Mouse (Mus musculus): ENCODE data around the gene D630003M21Rik. TPM values are rescaled to one million over a fixed set of nuclear protein-coding genes. Genes with fewer than 3 reads are reported as not detected.
A peak's percentile ranks its signal among the peaks of the same experiment; 100 is the strongest.

D630003M21Rik gene
- polyA plus RNA-seq, 1 experiment: 2.8 TPM

- no peak overlapping the region for H3K27ac ChIP-seq (ENCODE audit: control insufficient read depth, insufficient read depth, low read depth, low read length)
- TF ChIP-seq CTCF (IDR thresholded peaks at IDR 0.05; ENCODE audit: control insufficient read depth, insufficient read depth, insufficient replicate concordance, low read depth, low read length) (no peak), POLR2A (IDR thresholded peaks at IDR 0.05; ENCODE audit: control insufficient read depth, low read depth, low read length) (no peak)
Observed at GRCm38 (mm10) chr2:158175433-158175832, 53.6 kb downstream of the D630003M21Rik start.

GRCm38 (mm10) chr2:158174958-158175357, 54.1 kb downstream of the D630003M21Rik start:
- Histone ChIP-seq H3K27ac (ENCODE audit: control insufficient read depth, insufficient read depth, low read depth, low read length) (no peak overlapping the region), H3K4me1 (ENCODE audit: control insufficient read depth, insufficient read depth, low read length) (peaks cover 9% of the 10 kb centered on the region), H3K36me3 (ENCODE audit: control insufficient read depth, insufficient read depth, low read length) (no peaks in the 10 kb centered on the region), H3K4me3 (ENCODE audit: control insufficient read depth, low read depth, low read length) (no peak overlapping the region), H3K27me3 (ENCODE audit: control insufficient read depth, insufficient read depth, low read length) (no peaks in the 10 kb centered on the region)
- no peak for TF ChIP-seq CTCF (IDR thresholded peaks at IDR 0.05; ENCODE audit: control insufficient read depth, insufficient read depth, insufficient replicate concordance, low read depth, low read length)
- no peak for TF ChIP-seq POLR2A (IDR thresholded peaks at IDR 0.05; ENCODE audit: control insufficient read depth, low read depth, low read length)

More at GRCm38 (mm10) chr2:158175433-158175832, 53.6 kb downstream of the D630003M21Rik start:
- H3K4me1 ChIP-seq (ENCODE audit: control insufficient read depth, insufficient read depth, low read length): peaks cover 9% of the 10 kb centered on the region
- no peaks in the 10 kb centered on the region for H3K36me3 ChIP-seq (ENCODE audit: control insufficient read depth, insufficient read depth, low read length)
- H3K27me3 ChIP-seq (ENCODE audit: control insufficient read depth, insufficient read depth, low read length): no peaks in the 10 kb centered on the region
- H3K4me3 ChIP-seq (ENCODE audit: control insufficient read depth, low read depth, low read length): no peak overlapping the region

- TF ChIP-seq POLR2A (IDR thresholded peaks at IDR 0.05; ENCODE audit: control insufficient read depth, low read depth, low read length) (no peak), CTCF (IDR thresholded peaks at IDR 0.05; ENCODE audit: control insufficient read depth, insufficient read depth, insufficient replicate concordance, low read depth, low read length) (no peak)
- no peak overlapping the region for H3K4me3 ChIP-seq (ENCODE audit: control insufficient read depth, low read depth, low read length)
- H3K27me3 ChIP-seq (ENCODE audit: control insufficient read depth, insufficient read depth, low read length): no peaks in the 10 kb centered on the region
- no peaks in the 10 kb centered on the region for H3K36me3 ChIP-seq (ENCODE audit: control insufficient read depth, insufficient read depth, low read length)
- H3K4me1 ChIP-seq (ENCODE audit: control insufficient read depth, insufficient read depth, low read length): peaks cover 6% of the 10 kb centered on the region
- H3K27ac ChIP-seq (ENCODE audit: control insufficient read depth, insufficient read depth, low read depth, low read length): no peak overlapping the region
Observed at GRCm38 (mm10) chr2:158174438-158174837, 54.6 kb downstream of the D630003M21Rik start.

- Histone ChIP-seq H3K27me3 (ENCODE audit: control insufficient read depth, insufficient read depth, low read length) (no peaks in the 10 kb centered on the region), H3K4me1 (ENCODE audit: control insufficient read depth, insufficient read depth, low read length) (no peaks in the 10 kb centered on the region), H3K4me3 (ENCODE audit: control insufficient read depth, low read depth, low read length) (no peak overlapping the region), H3K27ac (ENCODE audit: control insufficient read depth, insufficient read depth, low read depth, low read length) (no peak overlapping the region), H3K36me3 (ENCODE audit: control insufficient read depth, insufficient read depth, low read length) (no peaks in the 10 kb centered on the region)
- TF ChIP-seq CTCF (IDR thresholded peaks at IDR 0.05; ENCODE audit: control insufficient read depth, insufficient read depth, insufficient replicate concordance, low read depth, low read length): no peak
- no peak for TF ChIP-seq POLR2A (IDR thresholded peaks at IDR 0.05; ENCODE audit: control insufficient read depth, low read depth, low read length)
Observed at GRCm38 (mm10) chr2:158170394-158170793, 58.6 kb downstream of the D630003M21Rik start.

GRCm38 (mm10) chr2:158169771-158170170, 59.3 kb downstream of the D630003M21Rik start:
- no peak for TF ChIP-seq CTCF (IDR thresholded peaks at IDR 0.05; ENCODE audit: control insufficient read depth, insufficient read depth, insufficient replicate concordance, low read depth, low read length)
- TF ChIP-seq POLR2A (IDR thresholded peaks at IDR 0.05; ENCODE audit: control insufficient read depth, low read depth, low read length): no peak
- H3K4me1 ChIP-seq (ENCODE audit: control insufficient read depth, insufficient read depth, low read length): no peaks in the 10 kb centered on the region
- H3K4me3 ChIP-seq (ENCODE audit: control insufficient read depth, low read depth, low read length): no peak overlapping the region
- H3K27me3 ChIP-seq (ENCODE audit: control insufficient read depth, insufficient read depth, low read length): no peaks in the 10 kb centered on the region
- no peaks in the 10 kb centered on the region for H3K36me3 ChIP-seq (ENCODE audit: control insufficient read depth, insufficient read depth, low read length)
- no peak overlapping the region for H3K27ac ChIP-seq (ENCODE audit: control insufficient read depth, insufficient read depth, low read depth, low read length)

GRCm38 (mm10) chr2:158169351-158169750, 59.7 kb downstream of the D630003M21Rik start:
- TF ChIP-seq POLR2A (IDR thresholded peaks at IDR 0.05; ENCODE audit: control insufficient read depth, low read depth, low read length) (no peak), CTCF (IDR thresholded peaks at IDR 0.05; ENCODE audit: control insufficient read depth, insufficient read depth, insufficient replicate concordance, low read depth, low read length) (no peak)
- H3K27ac ChIP-seq (ENCODE audit: control insufficient read depth, insufficient read depth, low read depth, low read length): peak overlapping the region; percentile 23; the same call in 1 of the 2 replicates
- H3K27me3 ChIP-seq (ENCODE audit: control insufficient read depth, insufficient read depth, low read length): no peaks in the 10 kb centered on the region
- no peaks in the 10 kb centered on the region for H3K36me3 ChIP-seq (ENCODE audit: control insufficient read depth, insufficient read depth, low read length)
- H3K4me3 ChIP-seq (ENCODE audit: control insufficient read depth, low read depth, low read length): no peak overlapping the region
- no peaks in the 10 kb centered on the region for H3K4me1 ChIP-seq (ENCODE audit: control insufficient read depth, insufficient read depth, low read length)

- Histone ChIP-seq H3K4me3 (ENCODE audit: control insufficient read depth, low read depth, low read length) (no peak overlapping the region), H3K27me3 (ENCODE audit: control insufficient read depth, insufficient read depth, low read length) (no peaks in the 10 kb centered on the region), H3K36me3 (ENCODE audit: control insufficient read depth, insufficient read depth, low read length) (no peaks in the 10 kb centered on the region), H3K27ac (ENCODE audit: control insufficient read depth, insufficient read depth, low read depth, low read length) (peak overlapping the region; percentile 23), H3K4me1 (ENCODE audit: control insufficient read depth, insufficient read depth, low read length) (no peaks in the 10 kb centered on the region)
- no peak for TF ChIP-seq CTCF (IDR thresholded peaks at IDR 0.05; ENCODE audit: control insufficient read depth, insufficient read depth, insufficient replicate concordance, low read depth, low read length)
- TF ChIP-seq POLR2A (IDR thresholded peaks at IDR 0.05; ENCODE audit: control insufficient read depth, low read depth, low read length): no peak
Observed at GRCm38 (mm10) chr2:158168741-158169211, 60.2 kb downstream of the D630003M21Rik start.
